Mouse (Mus musculus): ENCODE results near the gene Igsf1.

Igsf1 gene

GRCm38 (mm10) chrX:49797213-49798019 lies at the start of gene Igsf1:
Gene Igsf1 (minus strand): TSS chrX:49797749.
- DNase-seq = peak; percentile 67

DNA sequence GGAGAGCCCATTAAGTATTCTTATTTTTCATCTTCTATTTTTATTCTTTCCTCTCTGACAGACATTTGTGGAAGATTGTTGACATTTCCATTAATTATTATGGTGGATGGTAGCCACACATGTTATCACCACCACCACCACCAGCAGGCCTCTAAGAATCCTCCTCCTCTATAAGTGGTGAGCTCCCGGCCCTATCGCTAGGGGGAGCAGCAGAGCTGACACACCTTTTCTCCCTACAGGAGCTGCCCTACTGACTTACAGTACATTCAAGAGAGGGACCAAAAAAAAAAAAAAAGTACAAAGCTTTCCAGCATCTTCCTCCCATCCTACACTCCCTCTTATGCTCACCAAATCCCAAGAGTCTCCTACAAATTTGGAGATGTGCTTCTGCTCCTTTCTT lies 26.7 kb downstream of the Igsf1 start:
- peak in 1 of 2 experiments; percentile 22 for DNase-seq

GRCm38 (mm10) chrX:49745192-49745591 lies 52.4 kb downstream of the Igsf1 start:
- DNase-seq = no peak

DNA sequence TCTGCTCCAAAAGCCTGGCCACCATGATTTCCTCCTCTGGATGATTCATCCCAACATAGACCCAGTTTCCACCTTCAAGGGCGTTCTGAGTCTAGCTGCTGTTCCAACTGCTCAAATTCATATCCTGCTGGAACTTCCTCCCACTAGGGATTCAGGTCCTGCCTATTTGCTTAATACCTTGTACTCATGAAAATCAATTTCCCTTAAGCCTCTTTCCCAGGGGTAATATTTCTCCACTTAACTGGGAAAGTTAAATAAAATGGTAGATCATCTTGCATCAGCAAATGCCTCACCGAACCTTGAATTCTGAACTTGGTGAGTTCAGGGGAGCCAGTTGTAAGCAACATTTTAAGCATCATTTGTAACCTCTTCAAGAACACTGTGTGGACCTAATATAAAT lies 62.6 kb downstream of the Igsf1 start, which contains the start of gene Olfr1321:
Olfr1321 (minus strand) TSS at position 101 of the 400 bp plus-strand sequence.
- DNase-seq = no peak

Measured in cerebellum, postnatal 10 days (tissue).